Mouse (Mus musculus): Measurements from ENCODE around the gene Aldh3a2.

The Aldh3a2 gene

GRCm38 (mm10) chr11:61275106-61275505, 7.8 kb upstream of the Aldh3a2 start:
- in situ Hi-C loops (cut with MboI; ENCODE audit: unreplicated experiment in 2 of 2): no loop called here

DNA sequence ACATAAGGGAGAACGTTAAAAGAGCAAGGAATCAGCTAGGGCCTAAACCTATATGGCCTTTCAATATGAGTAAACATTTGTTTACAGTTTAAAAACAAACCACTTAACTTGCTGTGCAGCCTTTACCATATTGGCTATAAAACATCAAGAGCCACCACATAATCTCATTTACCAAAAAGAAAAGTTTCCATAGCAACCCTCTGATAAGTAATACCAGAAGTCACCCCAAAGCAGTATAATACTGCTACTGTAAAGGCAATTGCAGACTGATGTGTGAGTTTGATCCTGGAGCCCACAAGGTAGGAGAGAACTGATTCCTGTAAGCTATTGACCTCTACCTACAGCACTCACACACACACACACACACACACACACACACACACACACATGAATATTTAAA, 7.2 kb upstream of the Aldh3a2 start:
- in situ Hi-C loops (cut with MboI; ENCODE audit: unreplicated experiment in 2 of 2): no loop called here

GRCm38 (mm10) chr11:61273928-61274327, 6.7 kb upstream of the Aldh3a2 start:
- in situ Hi-C loops (cut with MboI; ENCODE audit: unreplicated experiment in 2 of 2): no loop called here

GRCm38 (mm10) chr11:61271612-61272011, 4.3 kb upstream of the Aldh3a2 start:
- in situ Hi-C loops (cut with MboI; ENCODE audit: unreplicated experiment in 2 of 2): no loop called here

DNA sequence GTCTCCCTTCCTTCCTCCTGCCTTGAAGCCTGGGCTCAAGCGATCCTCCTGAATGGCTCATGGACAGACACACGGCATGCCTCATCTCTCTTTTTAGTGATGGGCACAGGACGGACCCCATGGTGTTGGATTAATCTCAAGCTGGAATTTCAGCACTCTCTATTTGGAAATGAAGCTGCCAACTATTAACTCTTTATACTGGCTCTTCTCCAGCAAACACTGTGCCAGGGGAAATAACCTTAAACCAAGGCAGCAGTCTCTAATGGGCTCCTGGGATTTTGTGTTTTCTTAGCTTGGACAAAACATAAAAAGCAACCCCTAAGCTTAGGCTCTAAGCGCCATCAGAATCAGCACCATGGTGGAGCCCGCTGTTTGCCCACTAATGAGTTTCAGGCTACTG, 3.1 kb upstream of the Aldh3a2 start:
- in situ Hi-C loops (cut with MboI; ENCODE audit: unreplicated experiment in 2 of 2): no loop called here

DNA sequence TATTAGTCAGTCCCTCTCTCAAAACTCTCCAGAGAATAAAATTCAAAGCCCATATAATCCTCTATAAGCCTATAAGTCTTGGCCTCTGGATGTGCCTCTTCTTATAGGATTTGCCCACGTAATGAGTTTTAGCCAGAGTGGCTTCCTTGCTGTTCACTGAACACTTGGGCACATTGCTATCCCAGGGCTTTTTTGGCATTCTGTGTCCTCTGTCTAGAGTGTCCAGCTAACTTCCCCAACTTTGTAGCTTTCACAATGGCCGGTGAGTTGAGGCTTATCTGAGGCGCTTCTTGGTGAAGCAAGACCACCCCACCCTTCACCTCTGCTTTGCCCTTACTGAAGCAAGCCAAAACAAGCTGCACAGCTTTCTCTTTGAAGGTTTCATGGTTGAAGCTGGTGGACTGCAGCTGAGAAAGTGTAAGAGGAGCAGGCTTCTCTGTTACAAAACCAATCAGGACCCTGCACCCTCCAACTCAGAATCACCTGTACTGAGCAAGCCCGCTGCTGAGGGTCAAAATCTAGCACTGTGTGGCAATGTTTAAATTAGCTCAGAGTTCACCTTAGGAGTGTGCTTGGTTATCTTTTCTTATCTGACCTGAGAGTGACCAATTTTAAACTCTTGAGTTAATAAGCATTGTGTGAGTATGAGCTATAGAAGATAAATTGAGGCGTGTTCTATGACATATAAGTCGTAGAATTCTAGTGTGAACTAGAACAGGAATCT, 1.5 kb upstream of the Aldh3a2 start:
- in situ Hi-C loops (cut with MboI; ENCODE audit: unreplicated experiment in 2 of 2): no loop called here

GRCm38 (mm10) chr11:61263841-61264240, 3.4 kb downstream of the Aldh3a2 start:
- in situ Hi-C loops (cut with MboI; ENCODE audit: unreplicated experiment in 2 of 2): no loop called here

GRCm38 (mm10) chr11:61262516-61262915, 4.7 kb downstream of the Aldh3a2 start:
- in situ Hi-C loops (cut with MboI; ENCODE audit: unreplicated experiment in 2 of 2): no loop called here

DNA sequence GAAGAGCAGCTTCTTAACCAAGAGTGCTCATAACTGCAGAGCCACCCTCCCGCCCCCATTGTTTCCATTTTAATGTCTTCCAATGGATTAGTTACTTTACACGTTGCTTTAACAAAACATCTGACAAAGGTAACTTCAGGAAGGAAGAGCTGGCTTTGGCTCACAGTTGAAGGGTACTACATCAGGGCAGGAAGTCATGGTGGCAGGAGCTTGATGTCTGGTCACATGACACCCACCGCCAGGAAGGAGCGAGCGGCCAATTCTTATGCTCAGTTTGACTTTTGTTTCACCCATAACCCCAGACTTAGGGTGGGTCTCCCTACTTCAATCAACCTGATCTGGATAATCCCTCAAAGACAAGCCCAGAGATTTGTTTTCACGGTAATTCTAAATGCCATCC, 8.2 kb downstream of the Aldh3a2 start:
- in situ Hi-C loops (cut with MboI; ENCODE audit: unreplicated experiment in 2 of 2): no loop called here

- in situ Hi-C loops (cut with MboI; ENCODE audit: unreplicated experiment in 2 of 2): no loop called here
These were observed 14.5 kb downstream of the Aldh3a2 start for GRCm38 (mm10) chr11:61252807-61253206.

- in situ Hi-C loops (cut with MboI; ENCODE audit: unreplicated experiment in 2 of 2): no loop called here
These were observed 15.5 kb downstream of the Aldh3a2 start for GRCm38 (mm10) chr11:61251741-61252140.

GRCm38 (mm10) chr11:61244406-61244805, 22.9 kb downstream of the Aldh3a2 start:
- in situ Hi-C loops (cut with MboI; ENCODE audit: unreplicated experiment in 2 of 2): no loop called here

- in situ Hi-C loops (cut with MboI; ENCODE audit: unreplicated experiment in 2 of 2): no loop called here
These were observed 31.2 kb downstream of the Aldh3a2 start for GRCm38 (mm10) chr11:61236015-61236414.

GRCm38 (mm10) chr11:61234174-61234573, 33.1 kb downstream of the Aldh3a2 start:
- in situ Hi-C loops (cut with MboI; ENCODE audit: unreplicated experiment in 2 of 2): loop anchor here (5.0 kb wide), 2 partner anchors 153 to 178 kb away; no protein-coding TSS in a partner anchor

- in situ Hi-C loops (cut with MboI; ENCODE audit: unreplicated experiment in 2 of 2): loop anchor here (5.0 kb wide), 2 partner anchors 156 to 181 kb away; no protein-coding TSS in a partner anchor
These were observed 35.9 kb downstream of the Aldh3a2 start for GRCm38 (mm10) chr11:61231329-61231728.

- in situ Hi-C loops (cut with MboI; ENCODE audit: unreplicated experiment in 2 of 2): no loop called here
These were observed 38.9 kb downstream of the Aldh3a2 start for GRCm38 (mm10) chr11:61228406-61228805.

DNA sequence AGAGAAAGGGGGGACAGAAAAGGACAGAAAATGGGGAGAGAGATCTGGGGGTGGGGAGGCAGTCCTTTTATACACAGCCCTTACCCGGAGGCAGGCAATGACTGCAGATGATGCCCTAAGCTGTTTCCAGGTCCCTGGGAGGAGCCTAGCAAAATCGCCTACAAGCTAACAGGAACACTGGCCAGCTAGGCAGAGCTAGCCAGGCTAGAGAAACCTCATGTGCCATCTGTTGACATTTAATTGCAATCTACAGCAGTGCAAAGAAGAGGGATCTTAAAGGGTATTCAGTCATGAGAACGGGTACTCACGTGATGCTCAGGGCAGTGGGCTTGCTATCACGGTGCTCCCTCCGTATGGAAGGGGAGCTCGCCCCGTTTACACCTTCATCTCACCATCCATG, 39.4 kb downstream of the Aldh3a2 start:
- in situ Hi-C loops (cut with MboI; ENCODE audit: unreplicated experiment in 2 of 2): no loop called here

GRCm38 (mm10) chr11:61225941-61226412, 41.3 kb downstream of the Aldh3a2 start:
- in situ Hi-C loops (cut with MboI; ENCODE audit: unreplicated experiment in 2 of 2): no loop called here

DNA sequence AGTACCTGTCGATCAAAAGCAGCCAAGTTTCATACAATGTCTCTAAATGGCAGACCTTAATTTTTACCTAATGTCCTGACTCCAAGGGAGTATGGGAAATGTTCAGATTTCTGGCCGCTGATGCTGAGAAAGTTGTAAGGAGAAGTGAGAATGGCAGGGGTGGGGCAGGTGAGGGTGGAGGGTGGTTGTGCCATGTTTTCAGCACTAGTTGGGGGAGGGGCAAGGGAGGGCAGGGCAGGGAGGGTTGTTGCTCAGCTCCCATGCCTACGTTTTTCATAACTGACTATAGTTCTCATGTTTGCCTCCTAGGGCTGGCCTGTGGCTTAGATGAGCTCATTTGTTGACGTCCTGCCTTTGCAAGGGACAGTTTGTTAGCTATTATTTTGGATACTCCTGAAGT, 41.8 kb downstream of the Aldh3a2 start:
- in situ Hi-C loops (cut with MboI; ENCODE audit: unreplicated experiment in 2 of 2): no loop called here

- in situ Hi-C loops (cut with MboI; ENCODE audit: unreplicated experiment in 2 of 2): no loop called here
These were observed 42.4 kb downstream of the Aldh3a2 start for GRCm38 (mm10) chr11:61224907-61225306.

GRCm38 (mm10) chr11:61224234-61224744, 43.0 kb downstream of the Aldh3a2 start:
- in situ Hi-C loops (cut with MboI; ENCODE audit: unreplicated experiment in 2 of 2): no loop called here

Measured in v-Abl transformed pro-B cells (cell line).